Mouse (Mus musculus) inflammation-experienced regulatory T-cells, adult 16 weeks (primary cell): ENCODE data around the gene Apba3. TPM values are rescaled to one million over a fixed set of nuclear protein-coding genes. Genes with fewer than 3 reads are reported as not detected.

Source experiments
- polyA plus RNA-seq: library from polyadenylated mRNA; unstranded; fragments of 100-300 nt; shearing (Covaris generic); gene quantifications from one replicate; pipeline ENCODE4 v1.2.1, GENCODE M21; 2017

The Apba3 gene
- polyA plus RNA-seq = 68.0 TPM

GRCm38 (mm10) chr10:81266211-81267105 lies at the start of gene Apba3, which contains the start of gene Mrpl54:
Gene Apba3 (plus strand): TSS chr10:81266960.
Gene Mrpl54 (minus strand): TSS chr10:81266934.

GRCm38 (mm10) chr10:81230438-81231332 lies 36.1 kb upstream of the Apba3 start, which contains the start of gene Atcay:
Gene Atcay (minus strand): TSS chr10:81230833.

GRCm38 (mm10) chr10:81232580-81233225 lies 34.1 kb upstream of the Apba3 start, which contains the start of gene Zfr2:
Gene Zfr2 (plus strand): TSS chr10:81233155.

DNA sequence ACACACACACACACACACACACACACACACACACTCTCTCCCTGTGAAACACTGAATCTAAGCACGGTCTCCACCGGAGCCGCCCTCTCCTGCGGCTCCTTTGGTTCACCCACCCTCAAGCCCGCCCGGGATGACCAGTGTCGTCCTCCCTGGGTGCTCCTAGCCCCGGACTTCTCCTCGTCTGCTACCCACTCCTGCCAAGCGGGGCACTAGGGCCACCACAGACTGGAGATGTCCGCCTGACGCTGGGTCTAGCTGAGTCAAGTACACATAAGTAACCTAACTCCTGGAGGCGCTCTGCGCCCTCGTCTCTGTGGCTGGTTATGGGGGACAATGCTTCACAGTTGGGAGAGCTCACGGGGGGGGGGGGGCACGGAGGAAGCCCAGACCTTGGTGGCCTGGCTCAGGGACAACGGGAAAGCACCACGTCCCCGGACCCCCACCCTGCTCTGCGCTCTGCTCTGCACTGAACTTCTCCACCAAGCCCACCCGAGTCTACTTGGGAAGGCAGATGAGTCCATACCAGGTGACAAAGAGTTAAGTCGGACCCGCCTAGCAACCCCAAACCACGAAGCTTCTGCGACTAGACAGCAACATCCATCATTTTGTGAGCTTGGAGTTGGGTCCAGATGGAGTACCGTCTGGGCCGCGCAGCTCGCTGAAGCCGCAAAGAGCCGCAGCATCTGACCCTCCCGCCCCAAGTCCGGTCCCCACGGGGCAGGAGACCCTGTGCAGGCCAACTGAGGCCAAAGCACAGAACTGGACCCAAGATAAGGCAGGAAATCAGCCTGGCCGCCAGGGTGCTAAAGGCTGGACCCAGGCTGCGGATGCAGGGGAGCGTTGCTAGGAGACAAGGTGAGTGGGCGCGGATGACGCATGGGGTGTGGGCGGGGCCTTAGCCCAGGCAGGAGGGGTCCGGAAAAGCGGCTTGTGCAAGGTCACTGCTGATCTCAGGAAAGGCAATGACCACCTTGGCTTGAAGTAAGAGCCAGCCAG lies 14.0 kb upstream of the Apba3 start, which contains the start of gene Matk:
Gene Matk (plus strand): TSS at position 512 of the 996 bp plus-strand sequence.

GRCm38 (mm10) chr10:81291511-81292104 lies 24.8 kb downstream of the Apba3 start, which contains the start of gene Tjp3:
Gene Tjp3 (minus strand): TSS chr10:81291581.

GRCm38 (mm10) chr10:81292554-81293333 lies 26.0 kb downstream of the Apba3 start, which contains the start of gene Pip5k1c:
Gene Pip5k1c (plus strand): TSS chr10:81292963.

GRCm38 (mm10) chr10:81320550-81321347 lies 54.0 kb downstream of the Apba3 start, which contains the start of gene Cactin:
Gene Cactin (plus strand): TSS chr10:81321103.

Other genes with a start within 250 kb of the Apba3 start
- not detected for gene Diras1, start 241.3 kb upstream of the Apba3 start, polyA plus RNA-seq
- gene Slc39a3, start 229.5 kb upstream of the Apba3 start, polyA plus RNA-seq = 20.4 TPM
- gene Sgta, start 206.8 kb upstream of the Apba3 start, polyA plus RNA-seq = 124 TPM
- 17.8 TPM for gene Thop1, start 196.9 kb upstream of the Apba3 start, polyA plus RNA-seq
- not detected for gene Creb3l3, start 168.1 kb upstream of the Apba3 start, polyA plus RNA-seq
- 51.7 TPM for gene Map2k2, start 161.0 kb upstream of the Apba3 start, polyA plus RNA-seq
- 43.0 TPM for gene Zbtb7a, start 131.7 kb upstream of the Apba3 start, polyA plus RNA-seq
- gene Pias4, start 99.0 kb upstream of the Apba3 start, polyA plus RNA-seq = 51.7 TPM
- 783 TPM for gene Eef2, start 90.3 kb upstream of the Apba3 start, polyA plus RNA-seq
- gene Dapk3, start 84.0 kb upstream of the Apba3 start, polyA plus RNA-seq = 6.7 TPM
- gene 4930442H23Rik, start 83.1 kb upstream of the Apba3 start, polyA plus RNA-seq = not detected
- 0.22 TPM for gene Nmrk2, start 64.9 kb upstream of the Apba3 start, polyA plus RNA-seq
- gene Atcay, start 36.1 kb upstream of the Apba3 start, polyA plus RNA-seq = 10.3 TPM
- 5.8 TPM for gene Zfr2, start 33.8 kb upstream of the Apba3 start, polyA plus RNA-seq
- gene Matk, start 14.0 kb upstream of the Apba3 start, polyA plus RNA-seq = 166 TPM
- gene Mrpl54, start within 50 bp of the Apba3 start, polyA plus RNA-seq = 109 TPM
- 28.8 TPM for gene Tjp3, start 24.6 kb downstream of the Apba3 start, polyA plus RNA-seq
- 52.4 TPM for gene Pip5k1c, start 26.0 kb downstream of the Apba3 start, polyA plus RNA-seq
- gene Cactin, start 54.1 kb downstream of the Apba3 start, polyA plus RNA-seq = 39.4 TPM
- gene Tbxa2r, start 61.8 kb downstream of the Apba3 start, polyA plus RNA-seq = 67.8 TPM
- gene Gipc3, start 76.3 kb downstream of the Apba3 start, polyA plus RNA-seq = 0.16 TPM
- gene Hmg20b, start 83.5 kb downstream of the Apba3 start, polyA plus RNA-seq = 36.0 TPM
- 1.9 TPM for gene Mfsd12, start 90.5 kb downstream of the Apba3 start, polyA plus RNA-seq
- gene 4930404N11Rik, start 98.9 kb downstream of the Apba3 start, polyA plus RNA-seq = 1.8 TPM
- 27.4 TPM for gene Fzr1, start 111.6 kb downstream of the Apba3 start, polyA plus RNA-seq
- gene Dohh, start 117.5 kb downstream of the Apba3 start, polyA plus RNA-seq = 52.8 TPM
- 6.0 TPM for gene Gm48551, start 117.5 kb downstream of the Apba3 start, polyA plus RNA-seq
- gene Gm48552, start 122.0 kb downstream of the Apba3 start, polyA plus RNA-seq = 1.4 TPM
- 7.1 TPM for gene Smim24, start 126.1 kb downstream of the Apba3 start, polyA plus RNA-seq
- gene Nfic, start 188.7 kb downstream of the Apba3 start, polyA plus RNA-seq = 25.4 TPM
- gene Celf5, start 215.7 kb downstream of the Apba3 start, polyA plus RNA-seq = 0.60 TPM
- 144 TPM for gene Ncln, start 229.4 kb downstream of the Apba3 start, polyA plus RNA-seq
- gene S1pr4, start 233.2 kb downstream of the Apba3 start, polyA plus RNA-seq = 78.3 TPM